Mouse (Mus musculus) layer of hippocampus, adult 11-12 months (tissue): ENCODE data around the gene Robo2.

Experiments used
- DNase-seq: peaks from one replicate; pipeline ENCODE4 v3.0.0; 2022; ENCODE audit warnings: low spot score

Robo2 gene

DNA sequence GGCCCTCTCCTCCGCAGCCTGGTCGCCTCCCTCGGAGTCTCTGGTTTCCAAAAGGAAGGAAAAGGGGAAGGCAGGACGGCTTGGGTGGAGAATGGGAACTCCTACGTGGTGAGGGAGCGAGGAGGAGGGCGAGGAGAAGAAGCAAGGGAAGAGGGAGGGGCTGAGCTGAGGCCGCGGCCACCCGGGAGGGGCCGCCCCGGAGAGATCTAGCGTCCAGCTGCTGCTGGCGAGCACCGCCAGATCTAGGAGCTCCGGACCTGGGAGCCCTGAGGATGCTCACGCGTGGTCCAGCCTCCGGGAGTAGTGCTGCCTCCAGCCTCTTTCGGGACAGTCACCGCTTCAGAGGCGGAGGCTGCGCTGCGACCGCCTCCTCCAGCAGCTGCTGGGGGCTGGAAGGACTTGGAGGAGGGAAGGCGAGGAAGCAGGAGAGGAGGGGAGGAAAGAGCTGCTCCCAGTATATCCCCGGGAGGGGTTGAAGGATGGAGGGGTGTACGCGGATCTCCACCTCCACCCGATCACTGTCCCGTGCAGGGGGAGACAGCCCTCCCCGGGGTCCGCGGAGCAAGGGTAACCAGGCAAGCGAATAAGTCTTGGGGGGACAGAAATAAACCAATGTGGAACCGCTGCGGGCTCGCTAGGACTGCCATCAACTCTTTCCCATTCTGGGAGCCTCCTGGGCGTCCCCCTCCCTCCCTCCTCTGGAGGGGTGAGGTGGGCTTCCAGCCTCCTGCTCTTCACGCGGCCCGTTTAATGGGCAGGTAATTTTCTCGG is at the start of gene Robo2:
Gene Robo2, minus strand, starts transcription at position 345 of the 771 bp plus-strand sequence.
- DNase-seq = peak; percentile 56

DNA sequence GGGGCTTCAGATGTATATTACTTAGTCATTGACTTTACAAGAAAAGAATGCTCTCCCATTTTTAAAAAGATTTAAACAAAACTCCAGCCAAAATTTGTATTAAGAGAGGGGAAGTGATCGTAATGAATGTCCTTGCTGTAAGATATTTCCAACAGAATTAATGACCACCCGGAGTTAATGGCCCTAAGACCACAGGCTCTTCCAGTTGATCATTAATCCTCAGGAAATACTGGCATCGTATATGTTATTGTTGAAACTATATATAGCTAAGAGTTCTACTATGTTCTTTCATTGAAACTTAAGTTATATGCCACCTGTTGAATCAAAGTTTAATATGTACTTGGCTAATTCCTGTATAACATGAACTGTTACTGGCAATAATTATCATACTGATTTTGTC is 46.5 kb upstream of the Robo2 start:
- DNase-seq = no peak

DNA sequence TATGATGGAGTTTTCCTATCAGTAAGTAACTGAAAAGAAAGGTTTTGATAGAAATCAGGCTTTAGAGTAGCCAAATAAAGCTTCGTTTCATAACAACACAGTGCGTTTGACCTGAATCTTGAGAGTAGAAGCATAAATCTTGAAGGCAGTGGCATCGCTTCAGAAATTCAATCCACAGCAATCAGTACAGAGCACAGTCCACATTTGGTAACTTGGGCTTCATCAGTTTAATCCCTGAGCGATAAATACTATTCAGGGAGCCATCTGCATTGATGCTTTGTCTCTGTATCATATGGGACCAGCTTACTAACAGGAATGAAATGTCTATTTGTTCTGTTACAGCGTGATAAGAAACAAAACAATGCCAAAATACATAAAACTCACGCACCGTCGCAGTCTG is 46.1 kb upstream of the Robo2 start:
- no peak for DNase-seq

DNA sequence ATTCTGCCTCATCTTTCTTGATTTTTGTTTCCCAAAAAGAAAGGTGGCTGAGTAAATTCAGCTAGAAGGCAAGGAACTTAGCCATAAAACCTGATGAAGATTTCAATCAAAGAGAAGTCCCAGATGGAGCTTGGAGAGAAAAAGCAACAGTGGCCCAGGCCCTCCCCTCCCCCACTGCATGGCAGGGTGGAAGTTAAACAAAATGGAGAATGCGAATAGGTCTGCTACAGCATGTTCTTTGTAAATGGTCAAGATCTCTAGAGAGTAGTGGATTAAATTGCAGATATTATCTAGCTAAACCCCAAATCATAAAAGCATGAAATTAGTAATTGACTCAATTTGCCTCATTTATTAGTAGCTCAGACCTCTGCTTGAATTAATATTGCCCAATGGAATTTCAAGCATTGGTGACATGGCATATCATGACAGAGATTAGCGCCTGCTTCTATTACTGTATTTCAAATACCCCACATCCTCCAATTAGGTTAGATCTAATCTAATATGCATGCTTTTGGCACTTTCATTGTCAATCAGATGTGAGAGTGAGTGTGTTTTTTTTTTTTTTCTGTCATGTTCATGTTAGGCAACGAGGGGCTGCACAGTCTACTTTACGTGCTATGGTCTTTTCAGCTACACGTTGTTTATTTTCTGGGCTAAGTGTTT is 45.3 kb upstream of the Robo2 start:
- no peak for DNase-seq

DNA sequence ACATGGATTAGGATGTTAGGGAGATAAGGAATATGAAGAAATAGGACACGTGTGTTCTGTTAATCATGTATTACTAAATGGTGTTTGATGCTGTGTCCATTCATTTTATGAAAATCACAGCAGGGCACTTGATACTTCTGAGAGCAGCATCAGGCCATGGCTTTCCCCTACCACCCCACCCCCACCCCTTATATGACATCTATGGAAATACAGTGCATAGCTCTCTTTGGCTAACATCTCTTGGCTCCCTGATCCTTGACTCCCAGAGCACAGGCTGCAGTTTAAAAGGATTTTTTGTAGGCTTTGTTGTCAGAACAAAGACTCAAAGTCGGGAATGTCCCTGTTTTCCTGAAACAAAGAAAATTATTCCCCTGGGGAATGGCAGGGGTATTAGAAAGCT is 43.6 kb upstream of the Robo2 start:
- no peak for DNase-seq

DNA sequence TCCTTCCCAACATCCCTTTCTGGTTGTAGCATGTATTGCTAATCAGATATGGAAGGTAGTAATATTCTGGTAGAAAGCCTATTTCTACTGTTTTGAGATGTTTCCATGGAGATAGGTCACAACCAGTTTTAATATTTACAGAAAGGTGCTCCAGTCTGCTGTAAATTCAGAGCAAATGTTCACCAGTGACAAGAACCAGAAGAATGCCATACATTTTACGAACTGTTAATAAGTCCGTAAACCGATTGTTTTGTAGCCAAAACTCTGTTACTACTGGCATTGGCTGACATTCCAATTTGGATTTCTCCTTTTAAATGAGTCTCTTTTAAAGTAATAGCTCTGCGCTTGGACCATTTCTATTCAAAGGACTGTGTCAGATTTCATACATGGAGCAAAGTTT is 36.4 kb upstream of the Robo2 start:
- DNase-seq = no peak

DNA sequence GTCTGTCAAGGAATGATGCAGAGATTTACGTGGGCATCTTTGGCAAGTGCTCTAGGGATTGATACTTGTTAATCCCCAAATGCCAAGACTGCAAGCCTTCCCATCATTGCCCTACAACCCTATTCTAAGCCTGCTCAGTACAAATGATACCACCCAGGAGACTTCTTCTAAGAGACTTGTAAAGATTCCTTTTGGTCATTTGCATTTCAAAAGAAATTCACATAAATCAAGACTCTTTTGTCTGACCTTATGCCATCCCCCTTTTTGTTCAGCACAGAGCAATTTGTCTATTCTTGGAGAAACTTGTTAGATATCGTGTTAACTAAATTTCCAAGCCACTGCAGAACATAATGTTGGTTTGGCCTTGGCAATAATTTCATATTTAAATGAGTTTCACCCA is 15.4 kb upstream of the Robo2 start:
- no peak for DNase-seq

DNA sequence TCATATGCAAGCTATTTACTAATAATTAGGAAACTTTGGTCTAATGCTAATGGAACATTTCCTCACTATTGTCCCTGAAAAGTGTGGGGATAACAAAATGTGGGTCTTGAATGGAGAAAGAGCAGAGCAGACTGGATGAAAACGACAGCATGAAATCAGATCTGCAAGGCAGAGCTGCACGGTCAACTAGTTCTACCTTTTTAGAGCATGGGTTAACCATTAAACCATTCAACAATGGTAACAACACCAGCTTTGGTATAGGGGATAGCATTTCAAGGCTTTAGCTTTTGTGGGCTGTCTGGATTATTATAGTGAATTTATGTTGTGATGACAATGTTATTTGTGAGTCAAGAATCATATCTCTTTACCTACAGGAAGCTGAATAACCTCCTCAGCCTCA is 8.7 kb upstream of the Robo2 start:
- no peak for DNase-seq

DNA sequence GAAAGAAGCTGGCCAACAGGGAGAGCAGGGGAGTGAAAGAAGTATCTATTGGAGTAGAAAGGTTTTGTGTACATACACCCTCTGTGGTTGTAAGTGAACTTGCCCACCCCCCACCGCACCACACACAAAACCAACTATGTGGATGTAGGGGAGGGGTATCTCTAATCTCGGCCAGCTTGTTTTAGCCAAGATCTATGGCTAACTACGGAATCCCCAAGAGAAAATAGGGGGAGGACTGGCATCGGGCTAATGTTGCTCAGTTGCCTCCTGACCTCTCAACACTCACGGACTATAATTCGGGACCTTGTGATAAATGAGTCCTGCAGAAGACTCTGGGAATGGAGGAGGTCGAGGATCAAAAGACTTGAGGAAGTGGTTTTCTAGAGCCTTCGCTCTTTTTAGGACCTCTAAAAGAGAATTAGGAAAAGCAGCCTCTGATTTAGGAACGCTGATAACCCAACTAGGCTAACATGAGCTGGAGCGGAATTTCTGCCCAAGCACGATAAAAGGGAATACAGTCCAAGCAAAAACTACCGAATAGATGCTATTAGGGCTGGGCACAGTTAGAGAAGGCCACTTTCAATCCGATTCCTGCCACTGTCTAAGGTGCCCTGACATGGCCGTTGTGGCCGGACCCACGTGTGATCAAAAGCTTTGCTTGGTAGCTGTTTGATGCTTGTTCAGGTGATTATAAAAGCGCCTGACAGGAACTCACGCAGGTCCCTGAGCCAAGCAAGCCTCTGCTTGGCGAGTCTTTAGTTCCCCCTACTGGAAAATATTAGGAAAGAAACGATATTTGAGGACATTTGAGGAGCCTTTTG is 1.1 kb upstream of the Robo2 start:
- DNase-seq = peak; percentile 51

DNA sequence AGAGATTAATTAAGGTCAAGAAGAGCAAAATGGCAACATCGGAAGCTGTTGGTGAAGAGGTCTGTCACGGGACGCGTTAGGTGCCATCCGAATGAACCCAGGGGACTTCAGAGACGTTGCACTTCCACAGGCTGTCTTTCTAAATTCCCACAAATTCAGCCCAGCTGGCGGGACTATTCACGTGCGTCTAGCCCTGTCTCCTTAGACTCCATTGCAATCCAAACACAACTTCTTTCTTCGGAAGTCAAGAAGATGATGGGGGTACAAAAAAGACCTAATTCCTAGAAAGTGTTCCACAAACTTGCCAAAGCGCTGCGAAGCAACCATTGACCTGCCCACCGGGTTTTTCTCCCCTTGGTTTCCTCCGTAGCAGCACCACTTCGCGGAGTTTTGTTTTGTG is 604 bp downstream of the Robo2 start:
- no peak for DNase-seq

DNA sequence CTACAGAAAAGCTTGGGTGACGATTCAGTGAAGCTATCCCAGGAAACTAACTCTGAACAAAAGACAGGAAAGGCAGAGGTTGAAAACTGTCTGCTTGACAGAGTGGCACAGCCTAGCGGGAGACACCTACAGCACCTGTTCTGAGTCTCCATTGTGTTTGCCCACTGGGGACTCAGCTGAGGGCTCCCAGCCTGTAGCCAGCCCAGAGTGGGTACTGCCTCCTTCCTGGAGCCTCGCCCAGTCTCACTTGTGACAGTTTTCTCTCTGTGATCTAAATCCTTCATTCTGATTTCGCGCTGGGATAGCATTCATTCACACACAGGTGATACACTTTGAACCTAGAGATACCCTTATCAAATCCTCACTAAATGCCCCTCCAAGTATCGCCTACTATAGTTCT is 1.5 kb downstream of the Robo2 start:
- DNase-seq = no peak

DNA sequence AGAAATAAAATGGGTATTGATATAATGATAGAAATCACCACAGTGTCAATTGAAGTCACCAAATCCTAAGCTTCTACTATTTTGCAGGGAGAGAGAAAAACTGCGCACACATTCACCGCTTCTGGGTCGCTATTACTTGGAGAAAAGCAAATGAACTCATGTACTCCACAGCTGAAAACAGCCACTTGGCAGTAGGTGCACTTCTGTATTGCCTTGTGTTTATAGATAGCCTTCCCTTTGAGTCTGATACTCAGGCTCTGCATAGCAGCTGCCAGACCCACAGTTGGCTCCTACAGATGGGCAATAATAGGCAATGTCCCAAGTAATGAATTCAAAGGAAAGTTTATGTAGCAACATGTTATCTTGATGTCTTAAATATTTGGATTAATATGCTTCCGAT is 2.1 kb downstream of the Robo2 start:
- DNase-seq = no peak

DNA sequence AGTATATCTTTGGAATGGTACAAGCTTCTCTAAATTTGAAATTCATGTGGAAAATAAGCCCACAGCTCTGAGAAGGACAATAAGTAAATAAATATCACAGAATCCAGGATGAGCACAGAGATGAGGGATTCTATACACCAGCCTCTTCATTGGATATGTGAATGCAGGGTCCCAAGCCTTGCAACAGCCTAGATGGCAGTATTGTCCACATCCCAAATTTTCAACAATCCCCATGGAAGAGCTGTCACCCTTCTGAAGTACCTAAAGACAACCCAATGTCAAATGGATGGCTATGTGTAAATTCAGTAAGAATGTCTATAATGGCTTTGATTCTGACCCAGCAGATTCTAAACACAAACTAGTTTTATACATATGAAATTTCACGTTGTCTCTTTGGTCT is 3.1 kb downstream of the Robo2 start:
- DNase-seq = no peak

DNA sequence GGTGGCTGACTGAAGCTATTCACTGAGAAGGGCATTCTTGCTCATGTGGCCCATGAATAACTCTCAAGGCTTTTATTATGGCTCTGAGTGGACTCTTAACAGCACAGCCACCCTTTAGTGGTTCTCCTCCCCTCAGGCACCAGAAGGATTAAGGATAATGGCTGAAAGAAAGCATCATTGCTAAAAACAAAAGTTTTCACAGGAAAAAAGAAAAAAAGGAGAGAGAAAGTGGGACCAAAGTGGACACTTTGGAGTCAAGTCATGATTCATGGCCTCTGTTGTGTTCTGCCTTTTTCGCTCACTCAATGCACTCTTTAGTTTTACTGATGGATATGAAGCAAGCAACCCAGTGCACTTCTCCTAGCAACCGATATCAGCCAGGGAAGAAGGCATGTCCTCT is 14.3 kb downstream of the Robo2 start:
- no peak for DNase-seq

DNA sequence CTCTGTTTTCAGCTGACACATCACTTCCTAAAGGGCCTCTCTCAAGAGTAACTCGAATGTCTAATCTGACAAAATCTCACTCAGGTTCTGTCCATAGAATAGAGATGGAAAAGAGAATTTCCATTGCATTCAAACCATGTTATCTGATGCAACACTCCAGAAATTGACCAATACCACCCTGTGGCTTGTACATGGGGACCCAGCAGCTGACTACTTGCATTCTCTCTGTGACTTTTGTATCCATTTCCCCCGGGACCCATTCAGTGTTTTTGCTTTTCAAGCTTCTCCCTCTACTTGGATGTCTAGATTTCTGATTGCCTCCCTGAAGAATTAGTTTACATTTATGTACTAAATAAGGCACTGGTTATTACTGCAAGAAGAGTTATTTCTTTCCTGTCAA is 15.9 kb downstream of the Robo2 start:
- no peak for DNase-seq

DNA sequence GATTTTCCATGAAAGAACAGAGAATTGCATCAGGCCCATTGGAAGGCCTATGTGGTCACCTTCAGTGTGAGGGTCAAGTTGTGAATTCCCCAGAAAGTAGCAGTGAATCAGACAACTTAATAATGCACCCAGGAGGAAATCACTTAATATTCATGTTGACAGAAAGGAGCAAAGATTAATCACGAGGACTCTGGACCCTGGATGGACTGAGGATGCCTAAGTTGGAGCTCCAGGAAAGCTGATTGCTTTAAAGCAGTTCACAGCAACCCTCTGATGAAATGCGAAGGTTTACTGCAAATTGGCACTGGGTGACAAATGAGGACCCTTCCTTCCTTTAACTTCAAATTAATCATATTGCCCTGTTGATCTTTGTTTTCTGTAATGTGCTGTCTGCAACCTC is 32.2 kb downstream of the Robo2 start:
- DNase-seq = no peak

DNA sequence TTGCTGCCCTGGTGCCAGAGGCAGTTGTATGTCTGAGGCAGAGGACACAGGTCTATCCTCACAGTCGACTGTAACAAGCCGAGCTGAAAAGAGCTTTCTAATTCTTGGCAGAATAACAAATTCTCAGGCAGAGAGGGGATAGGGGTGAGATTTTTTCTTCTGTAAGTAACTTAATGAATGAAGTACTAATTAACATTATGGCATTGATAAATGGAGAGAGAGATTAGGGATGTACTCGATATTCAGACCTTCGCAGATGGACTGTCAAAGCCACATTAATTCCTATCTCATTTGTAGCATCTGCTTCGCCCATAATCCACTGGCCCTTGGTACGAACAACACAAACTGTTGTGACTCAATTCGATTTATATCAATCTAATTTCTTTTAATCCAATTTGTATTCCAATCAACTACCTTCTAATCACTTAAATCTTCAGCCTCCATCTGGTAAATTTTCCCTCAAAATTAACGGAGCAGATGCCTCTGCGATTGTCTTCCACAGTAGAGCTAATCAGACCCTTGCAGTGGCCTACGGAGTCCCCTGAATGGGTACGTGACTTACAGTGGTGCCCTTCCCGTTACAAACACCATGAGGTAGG is 36.2 kb downstream of the Robo2 start:
- no peak for DNase-seq

DNA sequence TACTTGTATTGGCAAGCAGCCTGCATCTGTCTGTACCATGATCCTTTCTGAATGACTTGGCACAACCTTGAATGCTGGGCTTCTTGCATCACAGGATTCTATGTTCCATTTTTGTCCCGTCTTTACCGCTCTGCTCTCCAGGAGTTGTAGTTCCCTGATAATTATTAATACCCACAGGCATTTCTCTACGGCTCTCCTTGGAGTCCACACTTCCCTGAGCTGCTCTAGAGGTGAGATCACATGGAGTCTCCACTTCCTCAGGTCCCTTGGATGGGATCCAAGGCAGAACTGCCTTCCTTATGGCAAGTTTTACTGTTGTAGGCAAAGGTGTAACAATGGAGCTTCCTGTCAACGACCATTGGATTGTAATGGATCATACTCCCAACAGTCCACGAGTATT is 37.1 kb downstream of the Robo2 start:
- no peak for DNase-seq

DNA sequence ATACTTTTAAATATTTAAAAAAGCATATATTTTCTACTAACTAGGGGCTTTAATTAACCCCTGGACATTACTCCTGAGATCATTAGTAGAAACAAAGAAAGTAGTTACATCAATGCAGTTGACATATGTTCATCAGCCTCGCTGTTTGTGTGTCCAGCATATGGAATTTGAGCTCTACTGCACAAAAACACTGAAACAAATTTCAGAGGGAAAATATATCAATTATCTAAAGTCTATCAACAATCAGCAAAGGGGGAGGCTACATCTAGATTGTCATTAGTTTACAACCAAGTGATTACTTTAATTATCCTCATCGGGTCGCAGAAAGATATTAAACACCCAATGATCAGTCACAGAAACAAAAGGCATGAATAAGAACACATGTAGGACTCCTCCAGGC is 38.2 kb downstream of the Robo2 start:
- no peak for DNase-seq

DNA sequence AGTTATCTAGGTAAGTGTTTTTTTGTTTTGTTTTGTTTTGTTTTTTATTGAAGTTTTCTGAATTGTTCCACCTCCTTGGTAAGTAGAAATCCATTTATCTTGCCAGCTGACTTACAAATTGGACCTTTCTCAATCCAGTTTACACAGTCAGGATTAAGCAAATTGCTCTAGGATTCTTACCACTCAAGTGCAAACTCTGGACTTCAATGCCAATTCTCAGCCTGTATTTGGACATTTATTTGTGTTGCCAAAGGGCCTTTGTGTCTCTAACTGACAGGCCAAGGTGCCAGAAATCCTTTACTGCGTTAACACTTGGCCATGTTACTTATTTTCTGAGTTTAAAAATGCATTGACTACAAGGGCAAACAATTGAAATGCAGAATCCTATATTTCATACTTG is 38.7 kb downstream of the Robo2 start:
- DNase-seq = no peak

DNA sequence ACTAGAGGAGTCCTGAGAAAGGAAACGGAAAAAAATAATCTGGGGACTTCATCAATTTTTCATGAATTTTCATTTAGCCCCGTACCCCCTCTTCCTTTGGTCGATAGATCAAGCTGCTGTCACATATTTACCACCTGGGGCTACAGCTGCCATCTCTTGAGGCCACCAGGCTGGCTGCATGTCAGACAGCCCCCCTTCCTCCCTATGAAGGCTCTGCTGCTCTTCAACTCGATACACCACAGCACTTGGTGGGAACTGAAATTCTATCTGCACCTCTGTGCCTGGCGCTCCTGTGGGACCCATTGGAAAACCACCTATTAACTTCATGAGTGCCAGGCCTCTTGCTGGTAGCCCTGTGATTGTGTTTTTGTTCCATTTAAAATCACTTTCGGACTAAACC is 63.2 kb downstream of the Robo2 start:
- DNase-seq = no peak

DNA sequence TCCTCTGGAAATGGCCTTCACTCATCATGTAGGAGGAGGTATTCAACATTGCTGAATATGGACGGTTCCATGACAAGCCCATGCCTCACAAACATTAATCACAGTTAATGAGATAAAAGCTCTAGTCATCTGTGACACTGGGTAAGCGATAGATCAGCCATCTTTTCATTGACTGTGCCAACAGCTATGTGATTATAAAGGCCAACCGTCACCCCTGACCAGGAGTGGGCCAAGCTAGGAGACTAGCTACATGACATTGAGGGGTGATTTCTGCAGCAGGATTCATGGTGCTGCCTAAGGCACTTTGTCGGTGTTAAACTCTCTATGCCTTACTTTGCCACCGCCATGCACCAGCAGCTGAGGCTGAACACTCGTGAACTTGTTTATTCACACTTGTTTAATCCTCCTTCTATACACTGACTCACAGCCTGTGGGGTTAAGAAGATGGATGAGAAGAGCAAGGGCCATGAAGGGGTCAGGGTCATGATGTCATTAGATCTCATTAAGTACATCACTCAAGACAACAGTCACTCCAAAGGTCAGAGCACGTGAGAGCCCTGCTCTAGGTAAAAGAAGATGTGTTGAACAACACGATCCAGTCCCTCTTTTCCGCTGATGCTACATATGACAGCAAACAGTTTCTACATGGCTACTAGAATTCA is 72.5 kb downstream of the Robo2 start:
- no peak for DNase-seq
